Mouse (Mus musculus): ENCODE data around the gene Pkn1. TPM values are rescaled to one million over a fixed set of nuclear protein-coding genes. Genes with fewer than 3 reads are reported as not detected.
A peak's percentile ranks its signal among the peaks of the same experiment; 100 is the strongest.

Pkn1 gene
- total and polyA plus RNA-seq, 2 experiments from 2014 or later = 21.7 to 71.2 TPM

GRCm38 (mm10) chr8:83621691-83622388 lies 77.1 kb downstream of the Pkn1 start:
- Histone ChIP-seq H3K9ac (replicated peaks; ENCODE audit: low read length, poor library complexity, severe bottlenecking) (peak overlapping the region; percentile 44), H3K36me3 (ENCODE audit: insufficient read depth, low read length) (no peaks in the 10 kb centered on the region), H3K9me3 (ENCODE audit: low read length) (no peaks in the 10 kb centered on the region), H3K4me3 (ENCODE audit: low read depth, low read length) (peak overlapping the region; percentile 37), H3K27me3 (ENCODE audit: insufficient read depth, low read length) (no peaks in the 10 kb centered on the region), H3K4me1 (ENCODE audit: insufficient read depth, low read length) (no peaks in the 10 kb centered on the region), H3K4me2 (ENCODE audit: low read depth, low read length, poor library complexity, severe bottlenecking) (peak overlapping the region; percentile 52), H3K27ac (ENCODE audit: low read depth, low read length) (no peak overlapping the region)
- TF ChIP-seq CTCF (IDR thresholded peaks at IDR 0.05) = no peak
- WGBS = 57% methylated on average over 15 of the region's 15 CpGs
- ATAC-seq (ENCODE audit: low FRiP score) (peak; percentile 47; the same call in 1 of the 2 replicates), DNase-seq (ENCODE audit: low spot score) (no peak)

- 91% methylated on average over 9 of the region's 9 CpGs for WGBS
- no peaks in the 10 kb centered on the region for H3K4me1 ChIP-seq (ENCODE audit: insufficient read depth, low read length)
- H3K27ac ChIP-seq (ENCODE audit: low read depth, low read length) = no peak overlapping the region
- DNase-seq (ENCODE audit: low spot score) = no peak
- no peak overlapping the region for H3K4me3 ChIP-seq (ENCODE audit: low read depth, low read length)
- TF ChIP-seq CTCF (IDR thresholded peaks at IDR 0.05) = no peak
- H3K27me3 ChIP-seq (ENCODE audit: insufficient read depth, low read length) = no peaks in the 10 kb centered on the region
- no peak overlapping the region for H3K9ac ChIP-seq (replicated peaks; ENCODE audit: low read length, poor library complexity, severe bottlenecking)
- H3K4me2 ChIP-seq (ENCODE audit: low read depth, low read length, poor library complexity, severe bottlenecking) = no peak overlapping the region
- no peaks in the 10 kb centered on the region for H3K36me3 ChIP-seq (ENCODE audit: insufficient read depth, low read length)
- no peaks in the 10 kb centered on the region for H3K9me3 ChIP-seq (ENCODE audit: low read length)
- ATAC-seq (ENCODE audit: low FRiP score) = no peak
These were observed 79.3 kb downstream of the Pkn1 start for GRCm38 (mm10) chr8:83619568-83620285.

DNA sequence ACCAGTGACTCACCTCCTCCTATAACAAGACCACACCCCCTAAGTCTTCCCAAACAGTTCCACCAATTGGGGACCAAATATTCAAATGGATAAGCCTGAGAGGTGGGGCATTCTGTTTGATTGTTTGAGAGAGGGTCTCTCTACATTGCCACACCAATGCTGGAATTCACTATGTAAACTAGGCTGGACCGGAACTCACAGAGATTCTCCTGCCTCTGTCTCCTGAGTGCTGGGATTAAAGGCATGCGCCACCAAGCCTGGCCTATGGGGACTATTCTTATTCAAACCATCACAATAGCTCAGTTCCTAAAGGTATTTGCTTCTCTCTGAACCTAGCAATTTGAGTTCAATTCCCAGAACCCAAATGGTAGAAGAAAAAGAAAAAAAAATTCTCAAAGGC lies 80.4 kb downstream of the Pkn1 start:
- no peaks in the 10 kb centered on the region for H3K27me3 ChIP-seq (ENCODE audit: insufficient read depth, low read length)
- H3K4me3 ChIP-seq (ENCODE audit: low read depth, low read length) = no peak overlapping the region
- no peak overlapping the region for H3K9ac ChIP-seq (replicated peaks; ENCODE audit: low read length, poor library complexity, severe bottlenecking)
- no peak overlapping the region for H3K4me2 ChIP-seq (ENCODE audit: low read depth, low read length, poor library complexity, severe bottlenecking)
- no peak for TF ChIP-seq CTCF (IDR thresholded peaks at IDR 0.05)
- no peak overlapping the region for H3K27ac ChIP-seq (ENCODE audit: low read depth, low read length)
- no peaks in the 10 kb centered on the region for H3K4me1 ChIP-seq (ENCODE audit: insufficient read depth, low read length)
- no peak for DNase-seq (ENCODE audit: low spot score)
- whole genome bisulfite sequencing = 98% methylated on average over 2 of the region's 2 CpGs
- ATAC-seq (ENCODE audit: low FRiP score) = no peak
- no peaks in the 10 kb centered on the region for H3K9me3 ChIP-seq (ENCODE audit: low read length)
- H3K36me3 ChIP-seq (ENCODE audit: insufficient read depth, low read length) = peaks cover 5% of the 10 kb centered on the region; the same call in 1 of the 2 replicates

GRCm38 (mm10) chr8:83617111-83617510 lies 81.9 kb downstream of the Pkn1 start:
- no peak for ATAC-seq (ENCODE audit: low FRiP score)
- WGBS = 91% methylated on average over 2 of the region's 2 CpGs
- no peak for TF ChIP-seq CTCF (IDR thresholded peaks at IDR 0.05)

DNA sequence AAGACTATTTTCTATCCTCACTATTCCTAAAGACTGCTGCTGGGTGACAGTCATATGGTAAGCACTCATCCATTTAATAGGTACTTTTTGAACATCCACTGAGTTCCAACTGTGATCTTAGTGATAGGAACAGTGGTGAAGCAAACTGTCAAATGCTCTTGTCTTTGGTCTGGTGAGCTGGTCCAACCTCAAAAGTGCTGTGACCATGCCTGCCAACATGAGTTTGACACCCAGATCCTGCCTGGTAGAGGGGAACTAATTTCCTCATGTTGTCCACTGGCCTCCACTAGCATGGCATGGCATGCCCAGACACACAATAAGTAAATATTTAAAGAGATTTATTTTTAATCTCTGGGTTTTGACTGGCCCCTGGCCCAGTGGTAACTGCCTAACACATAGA lies 82.4 kb downstream of the Pkn1 start:
- H3K27me3 ChIP-seq (ENCODE audit: insufficient read depth, low read length) = no peaks in the 10 kb centered on the region
- H3K36me3 ChIP-seq (ENCODE audit: insufficient read depth, low read length) = peaks cover 21% of the 10 kb centered on the region
- ATAC-seq (ENCODE audit: low FRiP score) (no peak), DNase-seq (ENCODE audit: low spot score) (no peak)
- no peak for TF ChIP-seq CTCF (IDR thresholded peaks at IDR 0.05)
- no peaks in the 10 kb centered on the region for H3K4me1 ChIP-seq (ENCODE audit: insufficient read depth, low read length)
- no peak overlapping the region for H3K4me2 ChIP-seq (ENCODE audit: low read depth, low read length, poor library complexity, severe bottlenecking)
- no peak overlapping the region for H3K9ac ChIP-seq (replicated peaks; ENCODE audit: low read length, poor library complexity, severe bottlenecking)
- H3K4me3 ChIP-seq (ENCODE audit: low read depth, low read length) = no peak overlapping the region
- H3K9me3 ChIP-seq (ENCODE audit: low read length) = no peaks in the 10 kb centered on the region
- H3K27ac ChIP-seq (ENCODE audit: low read depth, low read length) = no peak overlapping the region

More at GRCm38 (mm10) chr8:83617111-83617510, 81.9 kb downstream of the Pkn1 start:
- H3K9ac ChIP-seq (replicated peaks; ENCODE audit: low read length, poor library complexity, severe bottlenecking) = no peak overlapping the region
- no peak for DNase-seq (ENCODE audit: low spot score)
- H3K36me3 ChIP-seq (ENCODE audit: insufficient read depth, low read length) = peaks cover 16% of the 10 kb centered on the region
- H3K27me3 ChIP-seq (ENCODE audit: insufficient read depth, low read length) = no peaks in the 10 kb centered on the region
- H3K27ac ChIP-seq (ENCODE audit: low read depth, low read length) = no peak overlapping the region
- no peaks in the 10 kb centered on the region for H3K9me3 ChIP-seq (ENCODE audit: low read length)
- H3K4me2 ChIP-seq (ENCODE audit: low read depth, low read length, poor library complexity, severe bottlenecking) = no peak overlapping the region
- no peak overlapping the region for H3K4me3 ChIP-seq (ENCODE audit: low read depth, low read length)
- no peaks in the 10 kb centered on the region for H3K4me1 ChIP-seq (ENCODE audit: insufficient read depth, low read length)

Small RNA genes lying within 50 kb of the gene (microRNA-seq; reads per million reads assigned to microRNA genes)
- gene Mir1668 (ENCODE audit: borderline number of aligned reads) = not detected

Other genes with a start within 250 kb of the Pkn1 start
- 319 and 385 TPM in 2 replicates for gene Scoc, start 240.8 kb downstream of the Pkn1 start, total RNA-seq (2014; rRNA removed)
- 483 and 520 TPM in 2 replicates for gene Scoc, start 240.8 kb downstream of the Pkn1 start, polyA plus RNA-seq (2015; fragmentation: Nextera tagmentation; extraction: Ambion mirVana)
- gene Olfr370, start 163.4 kb downstream of the Pkn1 start, total RNA-seq (2014; rRNA removed) = not detected in 2 replicates
- not detected in 2 replicates for gene Olfr370, start 163.4 kb downstream of the Pkn1 start, polyA plus RNA-seq (2015; fragmentation: Nextera tagmentation; extraction: Ambion mirVana)
- gene Ndufb7, start 132.5 kb downstream of the Pkn1 start, total RNA-seq (2014; rRNA removed) = 151 and 158 TPM in 2 replicates
- gene Ndufb7, start 132.5 kb downstream of the Pkn1 start, polyA plus RNA-seq (2015; fragmentation: Nextera tagmentation; extraction: Ambion mirVana) = 396 and 420 TPM in 2 replicates
- 1,134 and 1,270 TPM in 2 replicates for gene Tecr, start 91.2 kb downstream of the Pkn1 start, total RNA-seq (2014; rRNA removed)
- gene Tecr, start 91.2 kb downstream of the Pkn1 start, polyA plus RNA-seq (2015; fragmentation: Nextera tagmentation; extraction: Ambion mirVana) = 1,433 and 1,533 TPM in 2 replicates
- gene Dnajb1, start 91.0 kb downstream of the Pkn1 start, total RNA-seq (2014; rRNA removed) = 41.0 and 43.3 TPM in 2 replicates
- gene Dnajb1, start 91.0 kb downstream of the Pkn1 start, polyA plus RNA-seq (2015; fragmentation: Nextera tagmentation; extraction: Ambion mirVana) = 60.3 and 72.4 TPM in 2 replicates
- gene Gipc1, start 46.5 kb downstream of the Pkn1 start, total RNA-seq (2014; rRNA removed) = 72.3 and 74.2 TPM in 2 replicates
- gene Gipc1, start 46.5 kb downstream of the Pkn1 start, polyA plus RNA-seq (2015; fragmentation: Nextera tagmentation; extraction: Ambion mirVana) = 108 and 111 TPM in 2 replicates
- 0.55 and 0.85 TPM in 2 replicates for gene Ptger1, start 32.5 kb downstream of the Pkn1 start, total RNA-seq (2014; rRNA removed)
- 0.27 and 0.36 TPM in 2 replicates for gene Ptger1, start 32.5 kb downstream of the Pkn1 start, polyA plus RNA-seq (2015; fragmentation: Nextera tagmentation; extraction: Ambion mirVana)
- gene Ddx39, start 16.0 kb upstream of the Pkn1 start, total RNA-seq (2014; rRNA removed) = 38.1 and 47.3 TPM in 2 replicates
- 68.2 and 76.6 TPM in 2 replicates for gene Ddx39, start 16.0 kb upstream of the Pkn1 start, polyA plus RNA-seq (2015; fragmentation: Nextera tagmentation; extraction: Ambion mirVana)
- 10.4 and 24.3 TPM in 2 replicates for gene Adgre5, start 42.1 kb upstream of the Pkn1 start, total RNA-seq (2014; rRNA removed)
- 7.7 and 8.3 TPM in 2 replicates for gene Adgre5, start 42.1 kb upstream of the Pkn1 start, polyA plus RNA-seq (2015; fragmentation: Nextera tagmentation; extraction: Ambion mirVana)
- 394 and 593 TPM in 2 replicates for gene Adgrl1, start 200.9 kb upstream of the Pkn1 start, total RNA-seq (2014; rRNA removed)
- 55.5 and 55.9 TPM in 2 replicates for gene Adgrl1, start 200.9 kb upstream of the Pkn1 start, polyA plus RNA-seq (2015; fragmentation: Nextera tagmentation; extraction: Ambion mirVana)

Data from midbrain, postnatal 0 days (tissue).